In genomic region chr16:38091706-38092105, GRCm38 (mm10) we compare ENCODE assay signal across 8 mouse cellular contexts. TPM values are rescaled to one million over a fixed set of nuclear protein-coding genes. Genes with fewer than 3 reads are reported as not detected.
DNase-seq lines count a peak whose midpoint lies in the region; ATAC-seq lines count a peak whose summit lies in the region.

No protein-coding gene starts in this region.

- no peak for ATAC-seq in kidney, embryonic 16.5 days (ENCODE audit: low FRiP score, low TSS enrichment)
- ATAC-seq in hindbrain, embryonic 16.5 days: no peak
- ATAC-seq in midbrain, embryonic 14.5 days (ENCODE audit: low FRiP score, low TSS enrichment): no peak
- ATAC-seq in erythroid progenitor cell, adult 5-6 weeks (replicated peaks; ENCODE audit: low FRiP score, poor library complexity, severe bottlenecking): no peak

- peak overlapping the region; percentile 91 for H3K4me3 ChIP-seq in kidney, embryonic 16.5 days (ENCODE audit: low read length)
- H3K4me3 ChIP-seq in embryonic facial prominence, embryonic 10.5 days: peak overlapping the region; percentile 96
- peak overlapping the region; percentile 97 for H3K4me3 ChIP-seq in hindbrain, embryonic 16.5 days (ENCODE audit: low read length)
- H3K4me3 ChIP-seq in midbrain, embryonic 14.5 days (replicated peaks; ENCODE audit: low read depth, low read length): peak overlapping the region; percentile 95

- WGBS in kidney, embryonic 16.5 days: 4% methylated on average over 5 of the region's 5 CpGs
- 32% methylated on average over 5 of the region's 5 CpGs for WGBS in embryonic facial prominence, embryonic 10.5 days
- WGBS in hindbrain, embryonic 16.5 days: 7% methylated on average over 5 of the region's 5 CpGs
- 5% methylated on average over 5 of the region's 5 CpGs for WGBS in midbrain, embryonic 14.5 days

- no peaks in the 10 kb centered on the region for H3K9me3 ChIP-seq in kidney, embryonic 16.5 days (ENCODE audit: low read length)
- no peaks in the 10 kb centered on the region for H3K9me3 ChIP-seq in embryonic facial prominence, embryonic 10.5 days
- H3K9me3 ChIP-seq in hindbrain, embryonic 16.5 days (ENCODE audit: control insufficient read depth, low read length): no peaks in the 10 kb centered on the region
- no peaks in the 10 kb centered on the region for H3K9me3 ChIP-seq in midbrain, embryonic 14.5 days (ENCODE audit: control insufficient read depth, low read length)

- H3K27ac ChIP-seq in kidney, embryonic 16.5 days (ENCODE audit: low read length): no peak overlapping the region
- no peak overlapping the region; the same call in 1 of the 2 replicates for H3K27ac ChIP-seq in embryonic facial prominence, embryonic 10.5 days (replicated peaks)
- no peak overlapping the region for H3K27ac ChIP-seq in hindbrain, embryonic 16.5 days (ENCODE audit: low read depth, low read length)
- no peak overlapping the region for H3K27ac ChIP-seq in midbrain, embryonic 14.5 days (replicated peaks; ENCODE audit: low read depth, low read length)

- peaks cover 40% of the 10 kb centered on the region for H3K4me1 ChIP-seq in kidney, embryonic 16.5 days (ENCODE audit: insufficient read depth, low read length)
- peaks cover 40% of the 10 kb centered on the region for H3K4me1 ChIP-seq in embryonic facial prominence, embryonic 10.5 days
- peaks cover 26% of the 10 kb centered on the region for H3K4me1 ChIP-seq in hindbrain, embryonic 16.5 days (ENCODE audit: control insufficient read depth, insufficient read depth, low read depth, low read length)
- peaks cover 37% of the 10 kb centered on the region for H3K4me1 ChIP-seq in midbrain, embryonic 14.5 days (ENCODE audit: control insufficient read depth, insufficient read depth, low read length)

- peak overlapping the region; percentile 89 for H3K4me2 ChIP-seq in kidney, embryonic 16.5 days (replicated peaks; ENCODE audit: low read depth, low read length)
- peak overlapping the region; percentile 87 for H3K4me2 ChIP-seq in hindbrain, embryonic 16.5 days (ENCODE audit: low read length)
- peak overlapping the region; percentile 93 for H3K4me2 ChIP-seq in midbrain, embryonic 14.5 days (ENCODE audit: low read length)

- H3K36me3 ChIP-seq in kidney, embryonic 16.5 days (ENCODE audit: insufficient read depth, low read length): no peaks in the 10 kb centered on the region
- peaks cover 12% of the 10 kb centered on the region for H3K36me3 ChIP-seq in embryonic facial prominence, embryonic 10.5 days (replicated peaks)
- no peaks in the 10 kb centered on the region for H3K36me3 ChIP-seq in hindbrain, embryonic 16.5 days (ENCODE audit: control insufficient read depth, insufficient read depth, low read length)
- no peaks in the 10 kb centered on the region for H3K36me3 ChIP-seq in midbrain, embryonic 14.5 days (ENCODE audit: control insufficient read depth, insufficient read depth, low read length)

- no peak for DNase-seq in kidney, postnatal 36 days
- DNase-seq in embryonic facial prominence, embryonic 10.5 days (ENCODE audit: low spot score): no peak
- DNase-seq in midbrain, embryonic 14.5 days: no peak
- DNase-seq in left cerebral cortex, postnatal 25 days (ENCODE audit: low spot score in 2 of 2): no peak
- DNase-seq in gastrocnemius, postnatal 14 days: no peak

- intact Hi-C loops in left cerebral cortex, postnatal 25 days (cut with DNase I): loop anchor here (5.0 kb wide), 1 partner anchor 46 kb away; no protein-coding TSS in a partner anchor
- intact Hi-C loops in gastrocnemius, postnatal 14 days (cut with DNase I; ENCODE audit: low total_unique reads): no loop called here

- peak overlapping the region; percentile 69 for H3K9ac ChIP-seq in kidney, embryonic 16.5 days (replicated peaks; ENCODE audit: low read length)
- peak overlapping the region; percentile 51 for H3K9ac ChIP-seq in hindbrain, embryonic 16.5 days (ENCODE audit: low read depth, low read length)
- H3K9ac ChIP-seq in midbrain, embryonic 14.5 days (replicated peaks; ENCODE audit: low read length): peak overlapping the region; percentile 99

- H3K27me3 ChIP-seq in kidney, embryonic 16.5 days (ENCODE audit: insufficient read depth, low read length): no peaks in the 10 kb centered on the region
- no peaks in the 10 kb centered on the region for H3K27me3 ChIP-seq in embryonic facial prominence, embryonic 10.5 days (replicated peaks; ENCODE audit: low read depth, poor library complexity, severe bottlenecking)
- H3K27me3 ChIP-seq in hindbrain, embryonic 16.5 days (replicated peaks; ENCODE audit: control insufficient read depth, insufficient read depth, low read length): no peaks in the 10 kb centered on the region
- no peaks in the 10 kb centered on the region for H3K27me3 ChIP-seq in midbrain, embryonic 14.5 days (ENCODE audit: control insufficient read depth, insufficient read depth, low read length)

RNA-seq across cellular contexts. Expression of gene Gsk3b, which starts 2.9 kb away (rescaled TPM):
- polyA plus RNA-seq in kidney, embryonic 16.5 days (2015; fragmentation: Nextera tagmentation; extraction: Ambion mirVana): 50.3 and 56.2 TPM in 2 replicates
- 69.3 and 69.5 TPM in 2 replicates for polyA plus RNA-seq in embryonic facial prominence, embryonic 10.5 days (2016; fragmentation: Nextera tagmentation; extraction: Ambion mirVana)
- 123 and 131 TPM in 2 replicates for polyA plus RNA-seq in hindbrain, embryonic 16.5 days (2015; fragmentation: Nextera tagmentation; extraction: Ambion mirVana)
- 197 and 216 TPM in 2 replicates for polyA plus RNA-seq in midbrain, embryonic 14.5 days (2014; fragmentation: Nextera tagmentation; extraction: Ambion mirVana)
- total RNA-seq in erythroid progenitor cell, adult 5-6 weeks (2015; ENCODE audit: low replicate concordance): 55.3 and 62.7 TPM in 2 replicates
- 55.7 and 62.5 TPM in 2 replicates for total RNA-seq in erythroid progenitor cell, adult 5-6 weeks (2017; ENCODE audit: low replicate concordance)
- total RNA-seq in left cerebral cortex, postnatal 25 days (2021): 100 to 1,000 TPM; 177 TPM
- 10 to 100 TPM; 47.2 to 49.3 TPM for total RNA-seq in gastrocnemius, postnatal 14 days (2021)
